Mouse (Mus musculus) gastrocnemius, adult 18-20 months (tissue): Measurements from ENCODE around the gene Impad1. TPM values are rescaled to one million over a fixed set of nuclear protein-coding genes. Genes with fewer than 3 reads are reported as not detected.

Source experiments
- DNase-seq: peaks from one replicate; pipeline ENCODE4 v3.0.0; 2021; ENCODE audit warnings: low spot score
- long read RNA-seq, 2 experiments: library from polyadenylated mRNA; stranded (forward); transcript quantifications; one replicate each; pipeline ENCODE4 v2.0.0; 2021
- total RNA-seq, 2 experiments: library from RNA; stranded (reverse); gene quantifications; 2 replicates each; pipeline ENCODE4 v1.2.3; 2021

Gene Impad1
- total RNA-seq, result 10 to 100 TPM; 35.3 to 38.1 TPM
- long read RNA-seq, experiment 1, full-length matches to known transcripts, result 33 of 37 reads
- long read RNA-seq, experiment 1, partial matches to known transcripts, result 4 of 37 reads
- long read RNA-seq, experiment 1, other reads (novel, unspliced or antisense), result 0 of 37 reads
- long read RNA-seq, experiment 2, full-length matches to known transcripts, result 23 of 32 reads
- long read RNA-seq, experiment 2, partial matches to known transcripts, result 1 of 32 reads
- long read RNA-seq, experiment 2, other reads (novel, unspliced or antisense), result 8 of 32 reads

GRCm38 (mm10) chr4:4792992-4793834 is at the start of gene Impad1:
Impad1 (minus strand) TSS chr4:4793355.
- DNase-seq, result peak; percentile 87

DNA sequence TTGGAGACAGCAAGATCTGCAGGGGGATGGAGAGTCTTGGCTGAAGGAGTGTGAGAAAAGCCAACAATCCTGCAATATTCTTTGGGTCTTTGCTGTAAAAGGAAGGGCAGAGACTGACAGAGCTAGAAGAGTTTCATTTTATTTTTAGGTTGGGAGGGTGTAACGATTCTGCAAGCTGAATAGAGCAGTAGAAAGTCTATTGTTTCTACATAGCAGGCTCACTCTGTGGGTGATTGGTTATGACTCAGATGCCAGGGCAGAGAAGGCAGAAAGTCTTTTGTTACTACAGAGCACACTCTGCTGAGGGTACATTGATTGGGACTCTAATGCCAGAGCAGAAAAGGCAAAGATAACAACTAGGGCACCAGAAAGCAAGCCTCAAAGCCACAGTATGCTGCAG is 47.0 kb upstream of the Impad1 start:
- no peak for DNase-seq

DNA sequence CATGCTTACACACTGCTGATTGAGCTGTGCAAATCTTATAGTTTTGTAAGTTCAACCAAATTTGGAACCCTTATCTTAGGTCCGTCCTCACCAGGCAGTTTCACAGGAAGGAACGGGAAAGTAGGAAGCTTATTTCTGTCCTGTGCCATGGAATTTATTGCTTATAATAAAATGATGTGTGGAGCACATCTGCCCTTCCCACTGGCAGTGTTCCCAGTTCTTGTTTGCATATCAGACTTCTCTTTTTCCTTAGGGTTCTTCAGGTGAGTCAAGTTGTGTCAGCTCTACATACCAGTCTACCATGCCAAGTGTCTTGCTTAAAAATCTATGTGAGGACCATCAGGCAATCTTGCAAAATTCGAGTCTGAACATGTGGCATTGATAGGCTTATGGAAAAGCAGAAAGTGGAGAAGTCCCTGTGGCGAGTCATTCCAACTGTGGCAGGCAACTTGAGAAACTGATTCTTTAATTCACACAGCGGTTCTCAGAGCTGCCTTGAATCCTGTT is 40.7 kb upstream of the Impad1 start:
- DNase-seq, result no peak

DNA sequence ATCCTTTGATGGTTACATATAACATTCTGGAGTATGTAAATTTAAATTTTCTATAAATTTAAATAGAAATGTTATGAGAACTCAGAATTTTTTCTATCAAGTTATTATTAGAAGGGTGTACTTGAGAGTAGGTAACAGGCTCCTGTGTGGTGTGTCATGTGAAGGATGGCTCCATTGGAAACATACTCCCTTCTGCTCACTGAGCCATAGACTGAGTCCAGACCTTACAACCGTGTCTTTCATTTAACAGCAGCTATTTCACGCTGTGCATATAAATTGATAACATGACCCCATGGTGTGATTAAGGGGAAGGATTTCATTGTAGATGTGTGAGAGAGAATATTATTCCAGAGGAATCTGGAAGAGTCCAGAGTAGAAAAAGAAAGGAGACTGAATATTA is 35.0 kb upstream of the Impad1 start:
- DNase-seq, result no peak

- peak; percentile 7 for DNase-seq
Observed at GRCm38 (mm10) chr4:4822119-4822518, 29.0 kb upstream of the Impad1 start.

DNA sequence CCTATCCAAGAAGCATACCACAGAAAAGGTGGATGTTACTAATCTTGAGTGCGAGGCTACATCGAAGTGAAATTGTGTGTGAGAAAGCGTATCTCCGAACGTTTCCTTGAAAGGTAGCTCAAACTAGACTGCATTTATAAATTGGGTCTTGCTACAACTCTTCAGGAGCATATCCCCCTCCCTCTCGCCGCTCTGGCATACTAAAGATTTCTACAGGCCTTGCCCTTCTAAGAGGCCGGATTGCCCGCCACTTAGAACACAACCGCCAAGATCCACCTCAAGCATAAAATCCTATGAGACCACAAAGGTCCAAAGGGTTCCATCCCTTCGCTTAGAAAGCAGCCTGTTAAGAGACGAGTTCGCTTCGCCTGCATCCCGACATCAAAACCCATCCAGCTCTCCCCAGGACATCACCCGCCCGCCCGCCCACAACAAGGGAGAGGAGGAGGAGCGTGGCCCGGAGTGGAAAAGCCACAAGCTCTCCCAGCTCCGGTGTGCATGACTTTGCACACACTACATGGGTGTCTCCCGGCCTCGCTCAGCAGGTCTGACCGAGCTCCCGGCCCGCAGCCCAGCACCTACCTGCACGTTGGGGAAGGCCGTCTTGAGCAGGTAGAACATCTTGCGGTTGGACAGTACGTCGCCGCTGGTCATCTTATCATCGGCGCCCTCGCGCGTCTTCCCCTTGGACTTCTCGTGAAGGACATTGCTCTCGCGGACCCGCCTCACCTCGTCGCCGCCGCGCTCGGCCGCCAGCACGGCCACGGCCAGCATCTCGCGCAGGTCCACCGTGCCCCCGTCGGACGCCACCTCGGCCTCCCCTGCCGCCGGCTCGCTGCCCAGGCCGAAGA is 789 bp downstream of the Impad1 start:
- DNase-seq, result peak; percentile 25

DNA sequence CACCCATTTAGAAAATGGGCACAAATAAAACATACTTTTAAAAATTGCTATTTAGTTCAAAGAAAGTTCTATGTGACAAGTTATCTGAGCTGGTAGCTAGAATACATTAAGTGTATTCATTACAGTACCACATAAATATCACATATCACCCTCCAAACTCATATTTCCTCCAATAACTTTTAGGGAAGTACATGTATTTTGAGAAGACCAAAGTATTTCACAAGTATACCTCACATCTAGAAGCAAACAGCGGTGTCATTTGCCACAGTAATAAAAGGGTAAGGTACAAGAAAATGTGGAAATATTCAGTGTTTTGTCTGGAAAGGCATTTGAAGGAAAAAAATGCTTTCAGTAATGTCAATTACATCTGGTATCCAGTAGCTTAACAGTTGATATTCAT is 2.0 kb downstream of the Impad1 start:
- DNase-seq, result no peak

- DNase-seq, result no peak
Observed at GRCm38 (mm10) chr4:4785169-4785568, 8.0 kb downstream of the Impad1 start.

- DNase-seq, result no peak
Observed at GRCm38 (mm10) chr4:4784305-4784704, 8.8 kb downstream of the Impad1 start.

DNA sequence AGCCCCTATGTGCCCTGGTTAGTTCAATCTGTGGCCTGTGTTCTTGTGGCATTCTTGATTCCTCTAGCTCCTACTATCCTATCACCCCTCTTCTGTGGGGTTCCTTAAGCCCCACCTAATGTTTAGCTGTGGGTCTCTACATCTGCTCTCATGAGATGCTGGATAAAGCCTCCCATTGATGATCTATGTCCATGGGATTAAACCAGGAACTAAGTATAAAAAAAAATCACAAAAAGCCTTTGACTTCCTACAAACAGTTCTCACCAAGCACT is 9.5 kb downstream of the Impad1 start:
- no peak for DNase-seq

DNA sequence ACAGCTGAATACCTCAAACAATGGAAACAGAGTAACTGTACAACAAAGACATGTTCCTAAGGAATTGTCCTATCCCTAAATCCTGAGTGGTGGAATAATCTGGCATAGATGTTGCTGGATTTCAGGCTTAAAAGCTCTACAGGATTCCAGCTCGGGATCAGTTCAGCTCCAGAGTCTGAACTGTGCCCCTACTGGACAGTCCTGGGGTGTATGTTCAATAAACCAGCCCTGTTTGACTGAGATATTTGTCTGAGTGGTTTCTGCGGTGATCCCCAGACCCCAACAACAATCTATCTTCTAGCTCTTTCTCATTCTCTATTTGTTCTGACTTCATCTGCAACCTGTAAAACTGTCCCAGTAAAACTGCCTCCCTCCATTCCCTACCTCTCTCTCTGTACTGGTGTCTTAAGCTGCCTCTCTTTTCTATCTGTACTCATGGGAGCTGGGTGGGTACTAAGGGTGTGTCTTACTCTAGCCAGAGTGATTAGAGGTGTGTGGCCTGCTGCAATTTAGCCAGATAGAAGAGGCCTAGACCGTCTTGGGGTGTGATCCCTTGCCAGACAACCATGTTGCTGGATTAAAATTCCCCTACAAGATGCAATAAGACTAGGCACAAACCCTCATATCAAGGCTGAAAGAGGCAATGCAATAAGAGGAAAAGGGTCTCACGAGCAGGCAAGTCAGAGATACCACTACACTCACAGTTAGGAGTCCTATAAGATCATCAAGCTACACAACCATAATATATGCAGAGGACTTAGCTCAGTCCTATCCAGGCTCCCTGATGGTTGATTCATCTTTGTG is 10.1 kb downstream of the Impad1 start:
- DNase-seq, result no peak

DNA sequence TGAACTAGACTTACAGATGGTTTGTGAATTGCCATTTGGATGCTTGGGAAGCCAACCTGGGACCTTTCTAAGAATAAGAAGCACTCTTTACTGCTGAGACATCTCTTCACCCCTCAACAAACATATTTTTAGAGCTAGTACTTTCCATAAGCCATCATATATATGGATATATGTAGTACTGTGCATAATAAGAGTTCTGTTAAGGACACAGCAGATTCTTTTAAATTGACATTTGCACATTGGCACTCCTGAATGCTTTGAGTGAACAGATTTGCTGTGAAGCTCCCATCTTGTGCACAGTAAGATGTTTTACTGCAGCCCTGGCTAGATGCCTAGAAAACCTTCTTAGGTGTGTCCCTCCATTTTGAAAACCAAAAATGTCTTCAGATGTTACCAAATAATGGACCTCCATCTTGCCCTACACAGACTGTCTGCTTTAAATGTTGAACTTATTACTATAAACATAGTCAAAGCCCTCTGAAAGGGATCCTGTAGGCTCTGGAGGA is 13.8 kb downstream of the Impad1 start:
- DNase-seq, result no peak

DNA sequence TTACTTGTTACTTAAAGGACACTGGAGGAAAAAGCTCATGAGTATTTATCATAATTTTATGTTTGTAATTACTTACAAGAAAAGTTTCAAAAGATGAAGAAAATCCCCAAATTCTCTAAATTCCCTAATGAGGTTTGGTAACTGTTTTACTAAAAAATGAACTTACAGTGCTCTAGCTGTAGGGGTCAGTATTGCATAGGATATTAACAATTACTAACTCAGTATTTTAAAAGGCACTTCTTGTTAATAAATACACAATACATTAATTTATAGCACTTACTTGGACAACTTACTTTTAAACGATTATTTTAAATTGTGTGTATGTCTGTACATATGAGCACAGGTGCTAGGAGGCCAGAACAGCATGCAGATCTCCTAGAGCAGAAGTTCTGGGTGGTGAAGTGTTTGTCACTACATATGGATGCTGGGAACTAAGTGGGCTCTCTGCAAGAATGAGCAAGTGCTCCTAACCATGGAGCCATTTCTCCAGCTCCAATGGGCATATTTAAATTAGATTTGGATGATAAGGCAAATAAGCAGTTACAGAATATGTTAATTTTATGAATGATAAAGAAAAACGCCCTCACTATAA is 21.5 kb downstream of the Impad1 start:
- DNase-seq, result no peak

- DNase-seq, result no peak
Observed at GRCm38 (mm10) chr4:4765806-4766205, 27.3 kb downstream of the Impad1 start.

DNA sequence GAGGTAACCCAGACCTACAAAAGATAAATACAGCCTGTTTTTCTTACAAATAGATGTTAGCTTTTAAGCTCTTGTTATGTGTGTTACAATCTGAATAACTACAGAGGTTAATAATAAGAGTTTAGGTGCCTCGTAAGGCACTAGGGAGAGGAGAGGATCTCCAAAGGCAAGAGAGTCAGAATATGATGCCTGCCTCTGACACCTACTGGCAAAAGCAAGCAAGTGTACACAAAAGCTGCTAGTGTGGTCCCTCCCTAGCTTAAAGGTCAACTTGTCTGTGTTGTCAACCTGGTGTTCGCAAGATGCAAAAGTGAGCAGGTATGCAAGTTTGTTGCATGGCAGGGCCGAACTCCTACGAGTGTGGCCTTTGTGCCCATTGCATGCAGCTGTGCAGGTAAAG is 34.8 kb downstream of the Impad1 start:
- DNase-seq, result no peak

- peak; percentile 9 for DNase-seq
Observed at GRCm38 (mm10) chr4:4729427-4729826, 63.7 kb downstream of the Impad1 start.

DNA sequence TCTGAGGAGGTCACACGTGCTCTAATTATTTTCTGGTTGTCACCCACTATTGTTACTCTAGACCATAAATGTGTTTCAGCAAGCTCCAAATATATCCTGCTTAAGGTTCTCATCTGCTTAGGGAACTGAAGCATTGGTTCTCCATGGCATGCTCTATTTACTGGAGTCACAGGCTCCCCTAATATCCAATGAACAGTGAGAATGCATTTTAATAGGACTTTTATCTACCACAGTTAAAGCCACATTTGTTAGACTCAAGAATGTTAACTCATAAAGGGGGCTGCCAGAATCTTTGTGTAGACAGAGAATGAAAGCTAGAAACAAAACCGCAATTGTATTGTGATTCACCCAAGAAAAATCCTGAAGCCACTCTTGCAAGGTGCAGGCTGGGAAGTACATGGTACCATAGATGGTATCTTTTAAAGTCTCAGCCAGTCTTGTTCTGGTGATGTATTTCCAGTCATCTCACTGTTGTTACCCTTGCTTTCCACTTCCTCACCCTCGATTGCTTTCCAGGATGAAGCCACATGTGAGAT is 66.8 kb downstream of the Impad1 start:
- DNase-seq, result no peak

- peak; percentile 9 for DNase-seq
Observed at GRCm38 (mm10) chr4:4723821-4724220, 69.3 kb downstream of the Impad1 start.

DNA sequence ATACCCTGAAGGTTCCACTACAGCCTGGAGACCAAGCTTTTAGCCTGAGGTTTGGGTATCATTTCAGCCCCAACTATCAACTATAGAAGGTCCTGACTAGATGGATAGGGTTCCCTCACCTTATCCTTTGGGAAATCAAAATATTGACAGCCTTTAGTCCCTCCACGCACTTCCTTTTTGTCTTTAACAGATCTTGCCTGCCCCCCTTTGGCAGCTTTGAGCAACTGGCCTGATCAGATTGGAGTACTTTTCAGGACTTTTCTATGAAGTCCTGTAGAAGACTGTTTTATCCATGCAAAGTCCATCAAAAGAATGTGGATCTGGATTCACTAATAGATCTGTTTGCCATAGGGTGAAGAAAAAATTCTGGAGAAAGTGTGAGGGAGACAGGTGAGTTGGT is 71.1 kb downstream of the Impad1 start:
- no peak for DNase-seq

GRCm38 (mm10) chr4:4717763-4718347 is 75.3 kb downstream of the Impad1 start:
- DNase-seq, result peak; percentile 24
